Mouse (Mus musculus) ES-Bruce4 (cell line): ENCODE data around the gene Methig1. TPM values are rescaled to one million over a fixed set of nuclear protein-coding genes. Genes with fewer than 3 reads are reported as not detected.

Experiments
- H3K27ac ChIP-seq: 2 replicates; pipeline ENCODE4 v1.5.1; 2012; ENCODE audit warnings: low read length, inconsistent platforms; ENCODE audit not compliant: insufficient read depth
- H3K27me3 ChIP-seq: 2 replicates; pipeline ENCODE4 v1.6.1; 2012; ENCODE audit warnings: mild to moderate bottlenecking, low read length, inconsistent platforms; ENCODE audit not compliant: control insufficient read depth, poor library complexity, insufficient read depth, severe bottlenecking
- H3K36me3 ChIP-seq: 2 replicates; pipeline ENCODE4 v1.6.1; 2012; ENCODE audit warnings: inconsistent platforms, mild to moderate bottlenecking, low read length, moderate library complexity; ENCODE audit not compliant: control insufficient read depth, poor library complexity, insufficient read depth, severe bottlenecking
- H3K4me1 ChIP-seq: one replicate; pipeline ENCODE4 v1.8.1; 2011; ENCODE audit warnings: low read length; ENCODE audit not compliant: control insufficient read depth, insufficient read depth
- H3K4me3 ChIP-seq: 2 replicates; pipeline ENCODE4 v1.5.1; 2011; ENCODE audit warnings: low read depth, mild to moderate bottlenecking, low read length
- H3K9ac ChIP-seq: 2 replicates; pipeline ENCODE4 v1.6.1; 2012; ENCODE audit warnings: low read depth, mild to moderate bottlenecking, inconsistent platforms; ENCODE audit not compliant: poor library complexity, severe bottlenecking
- H3K9me3 ChIP-seq: replicated peaks from 2 replicates; pipeline ENCODE4 v1.6.1; 2012; ENCODE audit warnings: mild to moderate bottlenecking, low read length, inconsistent platforms; ENCODE audit not compliant: control insufficient read depth, poor library complexity, insufficient read depth, severe bottlenecking
- CTCF ChIP-seq: IDR thresholded peaks from one replicate; pipeline ENCODE4 v1.8.1; 2011; ENCODE audit warnings: low read depth, low read length
- EP300 ChIP-seq: IDR thresholded peaks from 2 replicates; pipeline ENCODE4 v1.6.1; 2011; ENCODE audit warnings: low read depth, low read length; ENCODE audit not compliant: insufficient read depth
- POLR2A ChIP-seq: IDR thresholded peaks from one replicate; pipeline ENCODE4 v1.8.1; 2011; ENCODE audit warnings: low read length; ENCODE audit not compliant: insufficient read depth
- polyA plus RNA-seq: library from polyadenylated mRNA; stranded (reverse); fragments of >200 nt; gene quantifications from 2 replicates; pipeline ENCODE4 v1.2.4, GENCODE M21; 2011; ENCODE audit warnings: low read depth; ENCODE audit not compliant: missing spikeins, insufficient read depth, insufficient read length

The Methig1 gene
- polyA plus RNA-seq, 1 experiment, result not detected

DNA sequence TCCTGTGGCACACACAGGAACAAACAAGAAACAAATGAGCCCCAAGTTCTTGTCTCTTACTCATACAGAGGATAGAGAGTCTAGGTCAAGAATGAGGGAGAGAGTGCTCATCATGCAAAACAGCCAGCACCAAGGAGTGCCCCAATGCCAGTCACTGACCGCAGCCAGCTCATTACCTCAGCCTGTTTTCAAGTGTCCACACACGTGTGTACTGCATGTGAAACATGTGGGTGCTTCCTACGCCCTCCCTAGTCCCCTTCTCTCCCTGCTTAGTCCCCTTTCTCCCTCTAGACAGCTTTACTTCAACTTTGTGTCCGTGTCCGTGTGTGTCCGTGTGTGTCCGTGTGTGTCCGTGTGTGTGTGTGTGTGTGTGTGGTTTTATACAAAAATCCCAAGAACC lies 26.7 kb downstream of the Methig1 start:
- TF ChIP-seq POLR2A, result no peak
- no peak for TF ChIP-seq EP300
- TF ChIP-seq CTCF, result no peak
- no peaks in the 10 kb centered on the region for H3K27me3 ChIP-seq
- no peak overlapping the region for H3K9ac ChIP-seq
- no peaks in the 10 kb centered on the region for H3K4me1 ChIP-seq
- H3K36me3 ChIP-seq, result no peaks in the 10 kb centered on the region
- H3K27ac ChIP-seq, result no peak overlapping the region
- no peak overlapping the region for H3K4me3 ChIP-seq
- no peaks in the 10 kb centered on the region for H3K9me3 ChIP-seq

DNA sequence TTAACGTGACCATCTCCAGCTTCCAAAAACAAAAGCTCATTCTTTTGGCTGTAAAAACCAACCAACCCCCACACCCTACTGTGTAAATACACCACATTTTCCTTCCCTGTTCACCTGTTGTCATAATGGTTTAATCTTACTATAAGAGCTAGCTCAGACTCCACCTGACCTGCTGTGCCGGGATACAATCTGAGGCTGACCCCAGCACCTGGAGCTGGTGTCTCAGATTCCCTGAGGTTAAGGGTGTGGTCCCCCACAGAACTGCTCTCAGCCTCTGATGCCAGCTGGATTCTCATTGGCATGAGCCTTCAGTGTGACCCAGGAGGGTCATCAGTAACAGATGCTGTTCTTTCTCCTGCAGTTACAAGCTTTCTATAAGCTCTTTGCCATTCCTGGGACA lies 27.2 kb downstream of the Methig1 start:
- no peak for TF ChIP-seq CTCF
- no peak for TF ChIP-seq POLR2A
- TF ChIP-seq EP300, result no peak

GRCm38 (mm10) chr15:100385705-100386104 lies 32.8 kb downstream of the Methig1 start:
- no peak overlapping the region for H3K9ac ChIP-seq
- H3K27ac ChIP-seq, result no peak overlapping the region
- H3K4me3 ChIP-seq, result no peak overlapping the region
- no peaks in the 10 kb centered on the region for H3K4me1 ChIP-seq
- H3K9me3 ChIP-seq, result no peaks in the 10 kb centered on the region
- H3K27me3 ChIP-seq, result no peaks in the 10 kb centered on the region
- no peaks in the 10 kb centered on the region for H3K36me3 ChIP-seq
- TF ChIP-seq EP300 (no peak), POLR2A (no peak), CTCF (no peak)

More for the DNA sequence above, 27.2 kb downstream of the Methig1 start:
- Histone ChIP-seq H3K9ac (no peak overlapping the region), H3K36me3 (no peaks in the 10 kb centered on the region), H3K9me3 (no peaks in the 10 kb centered on the region), H3K4me3 (no peak overlapping the region), H3K27ac (no peak overlapping the region), H3K4me1 (no peaks in the 10 kb centered on the region), H3K27me3 (no peaks in the 10 kb centered on the region)

- no peaks in the 10 kb centered on the region for H3K9me3 ChIP-seq
- H3K36me3 ChIP-seq, result no peaks in the 10 kb centered on the region
- H3K4me3 ChIP-seq, result no peak overlapping the region
- H3K27ac ChIP-seq, result no peak overlapping the region
- H3K4me1 ChIP-seq, result no peaks in the 10 kb centered on the region
- TF ChIP-seq CTCF (no peak), EP300 (no peak), POLR2A (no peak)
- H3K27me3 ChIP-seq, result no peaks in the 10 kb centered on the region
- no peak overlapping the region for H3K9ac ChIP-seq
These were observed 34.7 kb downstream of the Methig1 start for GRCm38 (mm10) chr15:100387544-100388223.

- Histone ChIP-seq H3K9ac (no peak overlapping the region), H3K9me3 (no peaks in the 10 kb centered on the region), H3K27me3 (no peaks in the 10 kb centered on the region), H3K27ac (no peak overlapping the region), H3K4me1 (no peaks in the 10 kb centered on the region), H3K4me3 (no peak overlapping the region), H3K36me3 (no peaks in the 10 kb centered on the region)
- TF ChIP-seq POLR2A (no peak), EP300 (no peak), CTCF (no peak)
These were observed 35.4 kb downstream of the Methig1 start for GRCm38 (mm10) chr15:100388224-100388835.

DNA sequence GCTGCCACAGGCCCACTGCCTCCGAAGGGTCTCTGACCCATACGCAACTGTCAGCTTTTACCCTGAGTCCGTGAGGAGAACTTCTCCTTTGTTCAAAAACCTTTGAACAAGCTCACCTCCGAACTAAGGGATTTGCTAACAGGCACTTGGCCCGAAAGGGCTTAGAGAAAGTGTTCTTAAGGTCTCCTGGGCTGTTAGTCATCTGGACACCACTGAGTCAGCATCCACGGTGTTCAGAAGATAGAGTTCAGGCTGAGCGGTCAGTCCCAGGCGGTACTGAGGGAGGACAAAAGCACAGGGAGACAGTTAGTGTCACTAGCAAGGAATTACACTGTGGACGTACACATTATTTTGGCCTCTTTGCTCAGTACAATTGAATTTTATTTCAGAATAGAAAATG lies 35.9 kb downstream of the Methig1 start:
- Histone ChIP-seq H3K9ac (no peak overlapping the region), H3K9me3 (no peaks in the 10 kb centered on the region), H3K27me3 (no peaks in the 10 kb centered on the region), H3K27ac (no peak overlapping the region), H3K4me1 (no peaks in the 10 kb centered on the region), H3K36me3 (no peaks in the 10 kb centered on the region), H3K4me3 (no peak overlapping the region)
- no peak for TF ChIP-seq EP300
- TF ChIP-seq CTCF, result no peak
- no peak for TF ChIP-seq POLR2A
